Mouse (Mus musculus) limb, embryonic 13.5 days (tissue): ENCODE measurements around the gene Ppp1r16b. TPM values are rescaled to one million over a fixed set of nuclear protein-coding genes. Genes with fewer than 3 reads are reported as not detected.

Experiments used
- ATAC-seq: fragments of 200-750 bp; cut with Nextera tagmentation; 2 replicates; pipeline ENCODE4 v1.8.0; 2017; ENCODE audit warnings: low read depth, moderate number of reproducible peaks, moderate TSS enrichment; ENCODE audit not compliant: low FRiP score
- H3K27ac ChIP-seq: fragments of 300-500 bp; sonication (generic); 2 replicates; pipeline ENCODE4 v1.5.1; 2015; ENCODE audit warnings: inconsistent platforms, mild to moderate bottlenecking, moderate library complexity
- H3K27me3 ChIP-seq: fragments of 300-500 bp; sonication (generic); 2 replicates; pipeline ENCODE4 v1.6.1; 2015; ENCODE audit warnings: mild to moderate bottlenecking, inconsistent platforms
- H3K36me3 ChIP-seq: fragments of 300-500 bp; sonication (generic); 2 replicates; pipeline ENCODE4 v1.6.1; 2015; ENCODE audit warnings: inconsistent platforms, mild to moderate bottlenecking, moderate library complexity
- H3K4me1 ChIP-seq: fragments of 300-500 bp; sonication (generic); 2 replicates; pipeline ENCODE4 v1.6.1; 2015; ENCODE audit warnings: inconsistent platforms
- H3K4me2 ChIP-seq: fragments of 300-500 bp; sonication (generic); replicated peaks from 2 replicates; pipeline ENCODE4 v1.6.1; 2015; ENCODE audit warnings: inconsistent platforms, mild to moderate bottlenecking, moderate library complexity
- H3K4me3 ChIP-seq: fragments of 300-500 bp; sonication (generic); 2 replicates; pipeline ENCODE4 v1.5.1; 2015; ENCODE audit warnings: moderate library complexity, mild to moderate bottlenecking, inconsistent platforms
- H3K9ac ChIP-seq: fragments of 300-500 bp; sonication (generic); 2 replicates; pipeline ENCODE4 v1.6.1; 2015; ENCODE audit warnings: mild to moderate bottlenecking, inconsistent platforms
- H3K9me3 ChIP-seq: fragments of 300-500 bp; sonication (generic); 2 replicates; pipeline ENCODE4 v1.6.1; 2016; ENCODE audit warnings: inconsistent platforms
- WGBS: fragments of 180-500 bp; shearing (Covaris S2); methylation state at CpG from one replicate; pipeline ENCODE4 v1.1.7; 2015; 5-methylcytosine and 5-hydroxymethylcytosine counted together
- microRNA counts: library from miRNA; unstranded; fragments of <30 nt; microRNA quantifications from one replicate; lab custom pipeline; 2016
- microRNA-seq: library from miRNA; unstranded; fragments of <30 nt; microRNA quantifications from one replicate; pipeline ENCODE4, GENCODE M21; 2016
- polyA plus RNA-seq: library from polyadenylated mRNA; unstranded; fragments of >200 nt; fragmentation: Nextera tagmentation; extraction: Ambion mirVana; gene quantifications from 2 replicates; pipeline ENCODE4 v1.2.1, GENCODE M21; 2015

The Ppp1r16b gene
- polyA plus RNA-seq, 1 experiment from 2014 or later: 3.5 TPM

DNA sequence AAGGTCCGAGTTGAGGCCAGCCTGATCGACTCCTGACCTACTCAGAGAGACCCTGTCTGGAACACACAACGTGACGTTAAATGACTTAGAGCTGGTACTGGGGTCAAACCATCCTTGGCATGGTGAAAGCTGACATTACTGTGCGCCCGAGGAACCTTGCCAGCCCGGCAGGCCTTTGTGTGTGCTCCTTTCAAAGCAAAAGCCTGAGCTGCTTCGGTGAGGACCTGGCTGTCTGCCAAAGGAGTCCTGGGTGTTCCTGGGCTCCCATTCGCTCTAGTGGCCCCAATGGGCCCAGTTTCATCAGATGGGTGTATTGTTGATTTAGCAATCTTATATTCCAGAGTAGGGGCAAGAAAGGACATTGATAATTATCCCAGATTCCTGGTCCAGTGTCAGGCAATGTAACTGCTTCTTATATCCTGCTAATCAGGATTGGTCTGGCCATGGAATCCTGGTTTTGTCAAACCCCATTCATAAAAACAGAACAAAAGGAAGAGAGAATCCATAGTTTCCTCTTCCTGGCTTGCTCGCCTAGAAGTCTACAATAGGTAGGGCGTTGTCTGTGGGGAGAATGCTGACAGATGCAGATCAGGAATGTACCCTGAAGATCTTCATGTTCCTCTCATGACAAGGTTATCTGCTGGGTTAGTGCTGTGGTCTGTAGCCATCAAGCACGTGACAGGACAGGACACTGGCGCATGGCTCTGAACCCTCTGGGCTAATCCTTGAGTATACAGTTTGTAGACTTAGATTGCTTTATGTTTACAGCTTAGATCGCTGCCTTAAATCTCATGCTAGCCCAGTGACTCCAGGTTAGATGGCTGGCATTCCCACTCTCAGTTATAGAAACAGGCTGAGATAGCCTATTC is 122.0 kb downstream of the Ppp1r16b start:
- H3K27ac ChIP-seq: no peak overlapping the region
- no peak overlapping the region for H3K9ac ChIP-seq
- ATAC-seq: no peak
- H3K4me2 ChIP-seq: no peak overlapping the region
- H3K4me3 ChIP-seq: no peak overlapping the region
- H3K27me3 ChIP-seq: no peaks in the 10 kb centered on the region
- H3K4me1 ChIP-seq: no peaks in the 10 kb centered on the region
- H3K9me3 ChIP-seq: no peaks in the 10 kb centered on the region
- WGBS: 91% methylated on average over 14 of the region's 14 CpGs
- peaks cover 50% of the 10 kb centered on the region for H3K36me3 ChIP-seq

DNA sequence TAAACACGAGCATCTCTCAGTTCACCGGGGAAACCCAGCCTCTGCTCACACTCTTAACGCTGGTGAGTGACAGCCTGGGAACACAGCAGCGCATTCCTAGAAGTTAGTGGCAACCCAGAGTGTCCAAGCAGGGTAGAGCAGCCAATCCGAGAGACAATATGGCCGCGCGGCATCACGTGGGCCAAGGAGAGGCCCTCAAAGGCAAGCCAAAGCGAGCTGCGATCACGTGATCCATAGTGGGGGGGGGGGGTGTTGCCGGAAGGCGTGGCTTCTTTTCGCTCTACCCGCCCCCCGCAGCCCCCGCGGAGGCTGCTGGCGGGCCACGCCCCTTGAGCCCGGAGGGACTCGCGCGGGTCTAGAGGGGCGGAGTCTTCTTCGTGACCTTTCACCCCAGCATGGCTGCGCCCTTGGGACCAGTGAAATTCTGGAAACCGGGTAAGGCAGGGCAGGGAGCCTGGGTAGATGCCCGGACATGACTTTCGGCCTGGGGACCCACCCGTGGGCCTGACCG is 129.4 kb downstream of the Ppp1r16b start, which contains the start of gene Dhx35:
Gene Dhx35, plus strand, starts transcription at position 314 of the 511 bp plus-strand sequence.
- Histone ChIP-seq H3K9ac (peak within 1 kb of the TSS; percentile 78), H3K27me3 (no peaks in the 10 kb centered on the region), H3K4me2 (peak within 1 kb of the TSS; percentile 80), H3K4me3 (peak within 1 kb of the TSS; percentile 82), H3K9me3 (no peaks in the 10 kb centered on the region), H3K4me1 (peaks cover 22% of the 10 kb centered on the region), H3K27ac (peak within 1 kb of the TSS; percentile 81), H3K36me3 (no peaks in the 10 kb centered on the region)
- WGBS: under 1% methylated on average over 32 of the region's 33 CpGs
- ATAC-seq: peak; percentile 99

DNA sequence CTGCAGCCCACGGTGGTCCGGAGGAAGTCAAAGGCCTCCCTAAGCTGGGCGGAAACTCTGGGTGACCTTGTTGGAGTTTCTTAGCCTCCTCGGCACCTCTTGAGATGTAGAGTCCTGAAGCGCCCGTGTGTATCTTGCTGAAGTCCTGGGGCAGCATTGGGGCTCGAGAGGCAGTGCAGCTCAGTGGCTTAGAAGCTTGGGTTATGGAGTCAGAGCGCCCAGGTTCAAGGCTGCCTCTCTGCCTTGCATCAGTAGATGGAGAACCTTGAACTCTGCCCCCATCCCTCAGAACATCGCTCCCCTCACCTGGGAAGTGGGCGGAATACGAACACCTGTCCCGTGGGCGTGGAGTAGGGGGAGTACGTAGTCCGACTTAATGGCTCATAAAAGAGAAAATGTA is 129.8 kb downstream of the Ppp1r16b start:
- peaks cover 24% of the 10 kb centered on the region for H3K4me1 ChIP-seq
- H3K27ac ChIP-seq: peak overlapping the region; percentile 56
- H3K4me2 ChIP-seq: peak overlapping the region; percentile 80
- H3K36me3 ChIP-seq: peaks cover 5% of the 10 kb centered on the region; the same call in 1 of the 2 replicates
- 5% methylated on average over 15 of the region's 15 CpGs for WGBS
- peak overlapping the region; percentile 78 for H3K9ac ChIP-seq
- no peak for ATAC-seq
- peak overlapping the region; percentile 82 for H3K4me3 ChIP-seq
- H3K27me3 ChIP-seq: no peaks in the 10 kb centered on the region
- H3K9me3 ChIP-seq: no peaks in the 10 kb centered on the region

DNA sequence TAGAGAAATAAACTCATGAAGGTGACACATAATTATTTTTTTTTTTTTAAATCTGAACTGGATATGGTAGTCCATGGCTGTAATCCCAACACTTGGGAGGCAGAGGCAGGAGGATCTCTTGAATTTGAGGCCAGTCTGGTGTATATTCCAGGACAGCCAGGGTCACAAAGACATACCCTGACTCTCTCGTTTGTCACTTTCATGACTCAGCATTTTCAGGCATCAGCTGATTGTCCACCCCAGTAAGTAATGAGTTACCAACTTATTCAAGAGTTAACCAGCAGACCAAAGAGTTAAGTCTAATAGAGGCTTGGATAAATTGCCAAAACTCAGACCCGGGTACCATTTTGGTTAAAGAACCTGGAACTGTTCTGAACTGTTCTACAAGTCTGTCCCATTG is 130.7 kb downstream of the Ppp1r16b start:
- Histone ChIP-seq H3K4me3 (no peak overlapping the region), H3K27ac (no peak overlapping the region), H3K9ac (no peak overlapping the region), H3K4me1 (peaks cover 24% of the 10 kb centered on the region), H3K9me3 (no peaks in the 10 kb centered on the region), H3K4me2 (no peak overlapping the region), H3K27me3 (no peaks in the 10 kb centered on the region), H3K36me3 (peaks cover 9% of the 10 kb centered on the region; the same call in 1 of the 2 replicates)
- WGBS: 86% methylated on average over 2 of the region's 2 CpGs
- ATAC-seq: no peak

DNA sequence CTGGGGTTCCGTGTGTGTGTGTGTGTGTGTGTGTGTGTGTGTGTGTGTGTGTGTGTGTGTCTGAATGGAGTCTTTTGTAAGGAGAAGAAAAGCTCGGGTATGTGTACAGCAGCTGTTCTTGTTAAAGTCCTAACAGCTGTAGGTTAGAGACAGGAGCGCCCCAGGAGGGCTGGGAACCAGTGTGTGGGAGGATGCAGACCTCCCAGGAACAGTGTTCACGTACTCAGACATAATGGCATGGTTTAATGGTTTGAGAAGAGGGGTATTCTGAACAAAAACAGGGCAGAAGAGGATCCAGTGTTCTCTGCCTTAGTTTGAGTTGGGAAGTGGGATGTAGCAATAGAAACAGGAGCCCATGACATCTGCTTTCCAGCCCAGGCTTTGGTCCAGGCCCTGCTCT is 134.1 kb downstream of the Ppp1r16b start:
- WGBS: 46% methylated on average over 4 of the region's 4 CpGs
- no peak overlapping the region for H3K4me2 ChIP-seq
- H3K27ac ChIP-seq: peak overlapping the region; percentile 75
- no peaks in the 10 kb centered on the region for H3K27me3 ChIP-seq
- peaks cover 19% of the 10 kb centered on the region for H3K4me1 ChIP-seq
- peaks cover 37% of the 10 kb centered on the region for H3K36me3 ChIP-seq
- H3K9ac ChIP-seq: no peak overlapping the region
- ATAC-seq: peak; percentile 37; the same call in 1 of the 2 replicates
- H3K4me3 ChIP-seq: no peak overlapping the region
- H3K9me3 ChIP-seq: no peaks in the 10 kb centered on the region

DNA sequence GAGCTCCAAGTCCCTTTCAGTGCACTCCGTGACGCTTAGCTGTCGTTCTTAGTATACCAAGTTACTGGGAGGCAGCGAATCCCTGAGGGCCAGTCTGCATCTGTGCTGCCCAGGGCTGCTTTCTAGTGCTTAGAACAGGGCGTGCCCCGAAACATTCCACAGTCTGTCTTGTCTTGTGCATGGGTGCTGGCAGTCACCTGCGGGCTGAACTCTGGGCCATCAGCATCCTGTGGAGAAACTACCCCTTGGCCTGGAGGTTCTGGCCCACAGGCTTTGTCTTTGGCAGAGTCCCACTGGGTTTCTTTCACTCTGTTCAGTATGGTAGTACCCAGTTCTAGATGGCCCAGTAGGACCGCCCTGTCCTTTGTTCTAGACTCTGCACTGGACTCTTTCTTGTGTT is 135.6 kb downstream of the Ppp1r16b start:
- Histone ChIP-seq H3K27me3 (no peaks in the 10 kb centered on the region), H3K4me1 (peaks cover 12% of the 10 kb centered on the region), H3K4me2 (no peak overlapping the region), H3K4me3 (no peak overlapping the region), H3K36me3 (peaks cover 42% of the 10 kb centered on the region), H3K27ac (no peak overlapping the region), H3K9ac (no peak overlapping the region), H3K9me3 (no peaks in the 10 kb centered on the region)
- ATAC-seq: no peak
- 94% methylated on average over 8 of the region's 8 CpGs for WGBS

DNA sequence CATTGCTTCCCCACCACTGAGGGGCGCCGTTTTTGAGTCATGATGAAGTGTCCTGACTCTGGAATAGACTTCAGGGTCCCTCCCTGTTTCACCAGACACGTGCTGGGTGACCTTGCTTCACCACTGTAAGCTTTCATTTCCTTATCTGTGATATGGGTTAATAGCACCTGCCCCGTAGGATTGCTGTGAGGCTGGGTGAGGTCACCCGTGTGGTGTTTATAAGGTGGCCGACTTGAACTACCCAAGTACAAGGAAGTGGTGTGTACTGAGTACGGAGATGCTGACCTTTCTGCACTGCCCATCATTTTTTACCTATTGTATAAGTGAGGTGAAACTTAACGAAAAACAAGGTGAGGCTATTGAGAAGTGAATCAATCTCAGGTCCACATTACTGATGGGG is 138.4 kb downstream of the Ppp1r16b start:
- Histone ChIP-seq H3K9ac (no peak overlapping the region), H3K27me3 (no peaks in the 10 kb centered on the region), H3K4me3 (no peak overlapping the region), H3K36me3 (peaks cover 54% of the 10 kb centered on the region), H3K4me2 (no peak overlapping the region), H3K4me1 (peaks cover 11% of the 10 kb centered on the region), H3K9me3 (no peaks in the 10 kb centered on the region), H3K27ac (no peak overlapping the region)
- no peak for ATAC-seq
- 92% methylated on average over 8 of the region's 8 CpGs for WGBS

DNA sequence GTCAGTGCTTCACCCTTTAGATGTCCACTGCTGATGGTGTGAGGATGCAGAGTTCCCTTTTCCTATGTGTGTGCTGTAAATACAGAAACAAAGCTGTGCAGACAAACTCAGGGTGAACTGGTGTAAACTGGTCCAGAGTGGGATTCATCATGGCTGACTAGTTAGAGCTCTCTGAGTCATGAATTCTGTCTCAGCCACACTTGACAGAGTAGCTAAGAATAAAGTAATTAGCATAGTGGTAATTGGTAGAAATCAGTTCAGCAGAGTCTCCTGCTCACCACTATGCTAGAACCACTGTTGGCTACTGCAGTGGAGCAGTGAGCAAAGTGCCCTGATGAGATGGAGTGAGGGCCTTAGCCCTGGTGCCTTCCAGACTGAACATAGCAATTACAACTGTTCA is 150.5 kb downstream of the Ppp1r16b start:
- H3K27ac ChIP-seq: no peak overlapping the region
- no peaks in the 10 kb centered on the region for H3K4me1 ChIP-seq
- no peak overlapping the region for H3K4me3 ChIP-seq
- peaks cover 59% of the 10 kb centered on the region for H3K36me3 ChIP-seq
- ATAC-seq: no peak
- no peaks in the 10 kb centered on the region for H3K27me3 ChIP-seq
- no peaks in the 10 kb centered on the region for H3K9me3 ChIP-seq
- H3K9ac ChIP-seq: no peak overlapping the region
- H3K4me2 ChIP-seq: no peak overlapping the region

MicroRNAs within 50 kb of the gene (microRNA counts, 519-probe panel; counts per million panel counts)
- not detected for microRNA mmu-miR-3474 (lab: Ali Mortazavi, UCI)

Small RNAs within 50 kb of the gene (microRNA-seq; reads per million reads assigned to microRNA genes)
- gene Gm26141 (not detected), gene Mir3474 (2.1 reads per million, percentile 5 among the genes with 10 or more reads in this experiment)

Other genes with a start within 250 kb of the Ppp1r16b start
- 0.36 and 0.47 TPM in 2 replicates for gene Adig, start 162.8 kb upstream of the Ppp1r16b start, polyA plus RNA-seq
- gene Arhgap40, start 152.6 kb upstream of the Ppp1r16b start, polyA plus RNA-seq: 0.84 and 1.1 TPM in 2 replicates
- not detected in 2 replicates for gene Slc32a1, start 54.6 kb upstream of the Ppp1r16b start, polyA plus RNA-seq
- gene Actr5, start 40.5 kb upstream of the Ppp1r16b start, polyA plus RNA-seq: 12.4 and 14.1 TPM in 2 replicates
- 43.6 and 49.4 TPM in 2 replicates for gene Fam83d, start 102.7 kb downstream of the Ppp1r16b start, polyA plus RNA-seq
- 13.2 and 13.8 TPM in 2 replicates for gene Dhx35, start 129.4 kb downstream of the Ppp1r16b start, polyA plus RNA-seq